Mouse (Mus musculus) heart, postnatal 0 days (tissue): Measurements from ENCODE around the gene Eif2b5.

ENCODE experiments used
- CTCF ChIP-seq: IDR thresholded peaks from 2 replicates; pipeline ENCODE4 v1.5.1; 2016; ENCODE audit warnings: antibody characterized with exemption, control low read depth, low read depth
- EP300 ChIP-seq: IDR thresholded peaks from 2 replicates; pipeline ENCODE4 v1.6.1; 2016; ENCODE audit warnings: antibody characterized with exemption, low read depth

DNA sequence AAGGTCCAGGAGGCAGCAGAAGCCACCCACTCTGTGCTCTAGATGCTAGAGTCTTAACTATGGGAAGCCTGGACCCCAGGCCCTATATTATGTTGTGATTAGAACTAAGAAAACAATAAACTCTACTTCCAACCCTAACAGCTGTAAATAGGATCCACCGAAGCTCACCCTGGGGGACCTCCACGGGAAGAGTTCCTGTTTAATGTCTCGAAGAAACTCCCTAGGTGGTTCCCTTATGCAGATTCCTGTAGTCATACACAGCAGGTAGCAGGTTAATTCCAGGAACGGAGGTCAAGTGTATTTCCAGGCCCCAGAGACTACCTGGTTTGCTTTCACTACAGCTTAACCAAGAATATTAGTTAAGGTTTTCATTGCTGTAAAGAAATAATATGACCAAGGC is 13.6 kb upstream of the Eif2b5 start:
- TF ChIP-seq CTCF (no peak), EP300 (no peak)
